Mouse (Mus musculus): ENCODE measurements at regions not wholly inside any gene's neighbourhood (a gene's known extent, or its start where the extent isn't known, plus 50 kb on each side); places are given as distances from the start of the nearest gene placed in this dataset.

DNA sequence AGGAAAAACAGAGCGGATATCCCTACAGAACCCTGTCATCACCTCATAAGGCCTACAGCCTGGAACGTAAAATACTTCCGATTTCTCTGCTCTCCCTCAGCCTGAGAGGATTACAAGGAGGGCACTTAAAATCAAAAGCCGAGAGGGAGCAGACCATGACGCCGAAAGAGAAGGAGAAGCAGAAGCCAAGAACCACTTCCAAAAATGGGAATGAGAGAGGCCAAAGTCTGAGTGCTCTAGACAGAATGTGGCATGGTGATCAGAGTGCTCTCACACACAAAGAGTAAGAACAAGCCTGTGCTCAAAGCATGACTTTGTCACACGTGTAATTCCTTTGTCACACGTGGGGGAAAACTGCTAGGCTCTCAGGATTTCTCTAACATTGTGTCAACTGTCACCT is 125.9 kb downstream of the Hlx start:
- no peak for DNase-seq (ENCODE audit: low read depth)

DNA sequence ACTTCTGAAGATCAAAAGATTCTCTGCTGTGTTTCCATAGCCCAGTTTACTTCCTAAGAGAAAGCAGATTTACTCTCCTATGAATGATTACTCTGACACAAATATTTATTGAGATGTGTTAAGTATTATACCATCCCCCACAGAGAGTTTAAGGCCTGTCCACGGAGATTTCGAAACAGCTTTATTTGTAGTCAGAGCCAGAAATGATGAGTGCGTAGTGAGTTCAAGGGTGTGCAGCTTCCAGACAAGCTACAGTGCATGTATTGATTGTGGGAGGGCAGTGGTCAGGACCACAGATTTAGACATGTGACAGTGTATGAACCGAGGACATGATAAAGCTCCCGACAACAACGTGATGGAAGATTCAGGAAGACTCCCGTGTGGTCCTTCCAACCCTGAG is 126.8 kb downstream of the Hlx start:
- DNase-seq (ENCODE audit: low read depth): no peak

DNA sequence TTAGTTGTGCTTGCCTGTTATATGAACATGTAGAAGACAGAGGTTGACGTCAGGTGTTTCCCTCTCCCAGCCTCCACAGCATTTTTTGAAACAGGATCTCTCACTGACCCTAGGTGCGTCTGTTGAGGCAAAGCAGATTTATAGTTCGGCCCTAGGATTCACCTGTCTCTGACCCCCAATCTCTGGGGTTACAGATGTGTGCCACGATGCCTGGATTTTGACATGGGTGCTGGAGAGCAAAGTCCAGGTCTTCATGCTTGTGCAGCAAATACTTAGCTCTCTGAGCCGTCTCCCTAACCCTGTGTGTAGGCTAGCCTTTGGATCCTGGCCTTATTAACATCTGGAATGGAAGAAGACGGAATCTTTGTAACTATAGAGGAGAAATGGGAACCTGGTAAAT is 129.3 kb downstream of the Hlx start:
- no peak for DNase-seq (ENCODE audit: low read depth)

DNA sequence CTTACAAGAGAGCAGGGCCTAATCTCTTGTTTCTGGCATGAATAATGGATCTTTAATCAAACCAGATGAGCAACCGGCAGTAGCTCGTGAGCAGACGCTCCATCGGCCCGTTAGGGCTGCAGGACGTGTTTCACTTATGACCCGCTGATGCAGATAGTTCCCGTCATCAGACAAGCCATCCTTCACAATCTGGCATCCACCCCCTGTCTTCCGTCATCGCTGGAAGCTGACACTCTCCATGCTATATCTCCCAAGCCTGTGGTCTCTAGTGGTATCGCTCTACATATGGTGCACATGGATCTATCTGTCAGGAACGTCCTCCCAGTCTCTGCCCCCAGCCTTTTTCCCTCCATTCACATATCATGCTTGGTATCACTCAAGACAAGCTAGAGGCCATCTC is 137.0 kb downstream of the Hlx start:
- no peak for DNase-seq (ENCODE audit: low read depth)

DNA sequence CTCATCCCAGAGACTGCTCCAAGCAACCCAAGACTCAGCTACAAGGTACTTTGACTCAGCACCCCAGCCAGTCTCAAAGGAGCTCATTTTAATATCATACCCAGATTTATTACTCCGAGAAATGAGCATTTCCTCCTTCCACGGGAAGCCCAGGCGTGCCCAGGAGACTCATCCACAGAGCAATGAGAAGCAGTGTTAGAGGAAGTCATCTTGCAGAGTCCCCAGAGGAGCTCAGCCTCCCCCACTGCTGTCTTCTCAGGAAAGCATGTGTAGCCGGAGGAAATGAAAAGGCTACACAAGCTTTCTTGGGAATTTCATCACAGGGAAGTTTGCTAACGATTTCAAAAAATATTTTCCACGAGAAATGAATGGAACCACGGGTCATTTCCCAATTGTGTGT is 141.8 kb downstream of the Hlx start:
- no peak for DNase-seq (ENCODE audit: low read depth)

DNA sequence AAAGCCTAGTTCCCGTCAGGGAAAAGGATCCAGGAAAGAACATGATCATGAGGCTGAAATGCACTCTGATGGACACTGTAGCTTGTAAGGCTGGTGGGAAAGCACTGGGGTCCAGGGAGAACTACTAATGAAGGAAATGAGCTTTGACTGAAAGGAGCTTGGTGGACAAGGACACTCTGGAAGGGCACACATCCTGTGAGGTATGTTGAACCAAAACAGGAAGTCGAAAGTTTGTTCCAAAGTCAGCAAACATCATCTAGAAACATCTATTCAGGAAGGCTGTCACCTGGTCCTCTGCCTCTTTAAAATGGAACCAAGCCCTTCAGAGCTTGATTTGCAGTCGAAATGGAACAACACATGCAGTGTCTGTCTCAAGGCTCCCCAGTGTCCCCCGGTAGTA is 143.1 kb downstream of the Hlx start:
- DNase-seq (ENCODE audit: low read depth): no peak

DNA sequence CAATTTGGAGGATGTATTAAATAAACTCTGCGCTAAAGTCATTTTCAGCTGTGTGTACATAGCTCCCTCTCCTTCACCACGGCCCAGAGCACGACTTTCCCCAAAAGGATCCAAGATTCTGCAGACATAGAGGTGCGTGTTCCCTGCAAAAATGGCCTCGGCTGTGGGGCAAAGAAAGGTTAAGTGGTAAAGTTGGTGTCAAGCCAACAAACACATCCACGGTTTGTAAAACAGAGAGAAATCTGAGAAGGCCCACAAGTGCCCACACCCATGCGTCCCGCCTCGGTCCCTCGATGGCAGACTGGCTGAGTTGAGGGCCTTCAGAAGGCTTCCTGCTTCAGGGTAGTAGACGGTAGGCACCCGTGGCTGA is 147.9 kb downstream of the Hlx start:
- no peak for DNase-seq (ENCODE audit: low read depth)

DNA sequence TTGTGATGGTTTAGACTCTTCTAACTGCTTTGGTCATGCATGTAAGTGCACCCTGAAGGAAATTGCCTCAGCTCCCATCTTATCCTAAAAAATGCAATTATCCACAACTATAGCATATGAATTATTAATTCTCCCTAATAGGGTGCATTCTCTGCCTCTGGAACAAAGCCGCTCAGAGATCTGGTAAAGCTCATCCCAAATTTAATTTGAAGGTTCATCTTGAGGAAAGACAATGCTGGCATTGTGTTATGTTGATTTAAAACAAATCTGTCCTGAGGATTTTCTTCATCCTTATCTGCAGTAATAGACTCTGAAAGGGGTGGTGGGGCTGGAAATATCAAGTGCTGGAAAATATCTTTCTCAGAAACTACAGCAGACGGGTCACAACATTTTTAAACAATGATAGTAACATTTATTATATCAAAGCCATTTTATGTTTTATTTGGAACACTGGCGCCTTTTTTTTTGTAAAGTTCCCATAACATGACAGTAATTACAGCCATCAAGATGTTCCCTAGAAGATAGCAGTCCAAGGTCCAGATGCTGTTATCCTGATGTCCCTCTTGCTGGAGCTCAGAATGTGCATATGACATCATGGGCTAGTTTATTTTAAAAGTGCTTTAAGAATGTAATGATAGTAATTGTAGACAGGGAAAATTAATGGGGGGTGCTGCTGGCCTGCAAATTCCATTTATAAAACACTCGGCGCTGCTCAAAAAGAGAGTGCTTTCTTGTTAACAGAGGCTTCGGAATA is 148.5 kb downstream of the Hlx start:
- no peak for DNase-seq (ENCODE audit: low read depth)

DNA sequence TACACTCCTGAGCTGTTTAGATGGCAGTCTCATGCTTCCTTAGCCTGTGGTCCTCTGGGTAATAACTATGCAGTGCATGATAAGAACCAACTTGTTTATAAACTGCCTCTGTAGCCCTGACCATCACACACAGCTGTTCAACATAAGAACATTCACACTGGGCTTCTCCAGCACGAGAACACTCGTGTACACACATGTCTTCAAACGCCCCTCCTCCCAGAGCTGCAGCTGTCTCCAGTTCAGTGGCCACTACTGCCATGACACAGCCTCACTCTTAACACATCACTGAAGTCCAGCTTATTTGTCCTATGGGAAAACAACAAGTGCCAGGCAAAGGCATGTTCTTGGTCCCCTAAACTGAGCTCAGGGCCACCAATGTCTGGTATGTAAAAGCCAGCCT is 152.9 kb downstream of the Hlx start:
- no peak for DNase-seq (ENCODE audit: low read depth)

DNA sequence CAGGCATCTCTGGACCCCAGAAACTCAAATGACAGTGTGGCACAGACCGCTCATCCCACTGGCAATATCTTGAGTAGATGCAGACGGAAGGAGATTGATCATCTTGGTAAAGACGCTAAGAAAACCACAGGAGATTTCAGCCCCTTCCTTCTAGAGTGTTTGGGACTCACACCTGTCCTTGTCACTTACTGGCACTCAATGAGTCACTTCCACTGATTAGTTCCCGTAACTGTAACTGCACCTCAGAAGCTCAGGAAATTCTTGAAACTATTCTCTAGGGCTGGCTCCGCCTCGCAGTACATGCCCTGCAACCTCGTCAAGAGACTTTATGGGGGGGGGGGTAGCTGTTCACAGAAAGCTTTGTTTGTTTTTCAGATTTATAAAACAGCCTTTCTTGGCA is 155.9 kb downstream of the Hlx start:
- DNase-seq (ENCODE audit: low read depth): no peak

DNA sequence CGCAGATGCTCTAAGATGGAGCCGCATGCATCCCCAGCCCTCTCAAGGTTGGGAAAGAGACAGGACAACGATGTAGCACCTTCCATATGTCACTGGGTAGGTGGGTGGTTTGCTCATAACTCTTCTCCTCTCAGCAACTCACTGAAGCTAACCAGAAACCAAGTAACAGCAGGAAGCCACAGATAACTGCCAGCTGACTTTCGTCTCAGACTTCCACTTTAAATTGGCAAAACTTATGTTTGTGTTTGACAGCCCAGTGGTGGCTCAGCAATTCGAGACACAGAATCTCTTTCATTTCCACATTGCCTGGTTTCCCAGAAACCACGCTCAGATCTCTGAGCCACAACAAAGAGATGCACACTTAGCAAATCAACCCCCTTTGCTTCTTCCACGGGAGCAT is 159.1 kb downstream of the Hlx start:
- peak; percentile 22 for DNase-seq (ENCODE audit: low read depth)

DNA sequence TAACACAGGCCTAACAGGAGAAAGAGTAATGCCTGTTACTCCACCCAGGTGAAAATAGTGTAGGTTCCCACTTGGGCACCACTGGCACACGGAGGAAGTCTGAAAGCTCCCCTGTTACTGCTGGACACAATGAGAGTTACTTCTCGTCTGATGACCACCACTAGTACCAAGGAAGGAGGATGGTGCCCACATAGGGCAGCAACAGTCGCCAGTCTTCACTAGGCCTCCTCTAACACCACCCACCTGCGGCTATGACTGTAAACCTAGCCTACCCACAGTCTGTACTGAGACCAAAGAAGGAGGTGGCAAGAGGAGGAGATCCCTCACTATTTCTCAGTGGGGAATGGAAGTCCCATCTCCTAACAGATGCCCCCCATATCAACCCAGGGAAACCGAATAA is 161.7 kb downstream of the Hlx start:
- DNase-seq (ENCODE audit: low read depth): no peak

DNA sequence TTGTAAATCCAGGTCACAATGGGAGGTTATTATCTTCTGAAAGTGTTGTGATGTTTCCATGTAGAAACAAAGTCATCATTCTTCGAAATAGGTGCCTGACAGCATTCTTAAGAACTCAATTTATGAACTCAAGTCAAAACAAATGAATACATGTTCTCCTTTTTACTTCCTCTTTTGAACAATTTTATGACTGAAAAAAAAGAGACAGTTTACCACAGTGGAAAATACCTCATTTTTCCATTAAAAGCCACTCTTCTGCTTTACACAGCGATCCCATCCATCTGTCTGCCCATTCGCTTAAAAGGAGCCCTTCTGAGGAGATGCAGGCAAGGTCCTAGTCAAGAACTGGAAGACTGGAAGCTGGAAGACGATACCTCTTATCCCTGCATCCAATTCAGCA is 169.5 kb downstream of the Hlx start:
- DNase-seq (ENCODE audit: low read depth): no peak

DNA sequence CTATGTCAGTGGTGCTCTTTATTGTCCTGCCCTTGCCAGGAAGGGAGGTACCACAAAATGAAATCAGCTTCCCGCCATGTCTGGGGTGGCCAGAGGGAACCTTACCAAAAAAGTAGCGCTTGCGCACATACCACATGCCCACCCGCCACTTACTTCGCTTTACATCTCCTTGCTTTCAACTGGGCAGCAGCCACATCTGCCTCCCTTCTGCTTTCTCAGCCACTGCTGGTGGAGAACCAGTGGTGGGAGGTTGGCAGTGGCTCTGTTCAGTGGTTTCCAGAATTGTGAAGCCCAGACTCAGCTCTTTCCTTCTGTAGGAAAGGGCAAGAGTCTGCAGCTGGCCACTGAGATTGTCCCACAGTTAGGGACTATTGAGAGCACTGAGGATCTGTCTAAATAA is 170.2 kb downstream of the Hlx start:
- no peak for DNase-seq (ENCODE audit: low read depth)

DNA sequence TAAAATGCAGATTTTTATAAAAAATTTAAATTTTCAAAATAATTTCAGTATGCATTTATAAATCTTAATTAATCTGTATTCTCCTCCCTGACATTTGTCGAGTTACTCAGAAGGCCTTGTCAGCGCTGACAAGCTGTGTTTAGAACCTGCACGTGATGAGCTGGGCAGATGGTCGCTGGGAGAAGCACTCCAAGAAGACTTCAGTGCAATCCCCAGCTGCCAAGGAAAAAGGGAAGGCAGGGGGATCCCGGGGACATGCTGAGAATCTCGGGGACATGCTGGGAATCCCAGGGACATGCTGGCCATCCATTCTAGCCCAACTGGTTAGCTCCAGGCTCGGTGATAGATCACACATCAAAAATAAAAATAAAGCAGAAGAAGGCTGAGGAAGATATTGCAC is 172.9 kb downstream of the Hlx start:
- no peak for DNase-seq (ENCODE audit: low read depth)

DNA sequence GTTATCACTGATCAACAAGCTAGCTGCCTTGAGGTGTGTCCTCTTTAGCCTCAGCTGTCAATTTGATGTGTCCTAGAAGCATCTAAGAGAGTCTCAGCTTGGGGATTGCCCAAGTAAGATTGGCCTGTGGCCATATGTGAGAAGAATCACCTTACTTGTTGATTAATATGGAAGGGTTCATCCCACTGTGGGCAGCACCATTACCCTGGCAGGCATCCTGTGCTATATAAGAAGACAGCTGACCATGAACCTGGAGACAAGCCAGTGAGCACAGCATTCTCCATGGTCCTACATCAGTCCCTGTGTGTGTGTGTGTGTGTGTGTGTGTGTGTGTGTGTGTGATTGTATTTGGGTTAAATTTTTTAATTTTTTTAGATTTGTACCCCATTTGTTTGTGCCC is 178.6 kb downstream of the Hlx start:
- no peak for DNase-seq (ENCODE audit: low read depth)

DNA sequence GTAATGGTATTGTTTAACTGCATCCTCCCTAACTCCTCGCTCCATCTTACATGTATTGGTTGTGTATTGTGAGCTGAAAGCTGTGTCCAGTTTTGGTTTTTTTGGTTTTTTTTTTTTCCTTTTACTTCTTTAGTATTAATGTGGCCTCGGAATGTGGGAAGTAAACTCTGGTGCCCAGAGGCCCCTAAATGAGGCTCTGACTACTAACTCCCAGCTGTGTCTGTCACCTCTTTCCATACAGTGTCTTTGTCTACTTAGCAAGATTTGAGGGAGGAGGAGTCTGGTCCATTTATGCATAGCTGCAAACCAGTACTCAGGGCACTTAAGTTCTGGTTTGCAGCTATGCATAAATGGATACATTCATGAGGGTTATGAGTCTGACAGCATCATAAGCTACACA is 181.9 kb downstream of the Hlx start:
- DNase-seq (ENCODE audit: low read depth): no peak

DNA sequence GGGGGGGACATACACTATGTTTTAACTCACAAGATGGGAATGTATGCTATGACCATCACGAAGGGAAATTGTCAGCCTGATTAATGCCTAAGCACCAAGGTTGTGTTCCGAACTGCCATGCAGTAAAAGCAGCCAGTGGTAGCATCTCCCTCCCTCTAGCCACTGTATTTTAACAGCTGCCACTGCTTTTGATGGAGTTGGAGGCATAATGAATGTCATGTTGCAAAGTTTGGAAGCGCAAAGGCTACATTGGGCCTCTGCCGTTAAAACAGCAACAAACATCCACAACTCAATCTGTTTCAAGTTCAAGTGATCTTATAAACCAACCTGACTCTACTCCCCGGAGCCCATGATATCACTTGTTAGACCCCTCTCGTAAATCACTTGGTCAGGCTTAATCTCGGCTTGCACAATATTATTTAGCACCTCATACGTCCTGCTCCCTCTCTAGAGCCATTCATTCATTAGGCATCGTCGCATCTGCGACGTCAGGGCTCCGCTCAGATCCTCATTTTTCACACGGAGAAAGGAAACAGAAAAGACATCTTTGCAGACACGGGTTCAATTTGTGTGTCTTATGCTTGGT is 184.7 kb downstream of the Hlx start:
- DNase-seq (ENCODE audit: low read depth): no peak

DNA sequence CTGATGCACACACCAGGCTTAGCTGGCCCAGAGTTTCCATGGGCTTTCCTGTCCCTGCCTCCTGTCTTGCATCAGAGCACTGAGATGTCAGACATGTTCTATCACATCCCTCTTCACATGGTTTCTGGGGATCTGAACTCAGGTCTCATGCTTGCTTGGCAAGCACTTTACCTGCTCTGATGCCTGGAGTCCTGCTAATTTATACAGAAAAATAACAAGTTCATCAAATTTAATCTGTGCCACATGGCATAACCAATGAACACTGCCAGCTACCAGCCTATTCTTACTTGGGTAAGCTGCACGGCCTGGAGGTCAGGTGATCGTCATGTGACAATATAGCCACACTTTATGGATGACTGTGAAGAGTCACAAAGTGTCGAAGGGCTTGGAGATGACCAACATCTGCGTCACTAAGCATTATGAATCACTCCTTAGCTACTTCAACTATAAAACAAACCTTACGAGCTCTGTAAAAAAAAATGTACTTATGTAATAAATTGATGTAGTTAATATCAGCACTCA is 186.2 kb downstream of the Hlx start:
- DNase-seq (ENCODE audit: low read depth): no peak

DNA sequence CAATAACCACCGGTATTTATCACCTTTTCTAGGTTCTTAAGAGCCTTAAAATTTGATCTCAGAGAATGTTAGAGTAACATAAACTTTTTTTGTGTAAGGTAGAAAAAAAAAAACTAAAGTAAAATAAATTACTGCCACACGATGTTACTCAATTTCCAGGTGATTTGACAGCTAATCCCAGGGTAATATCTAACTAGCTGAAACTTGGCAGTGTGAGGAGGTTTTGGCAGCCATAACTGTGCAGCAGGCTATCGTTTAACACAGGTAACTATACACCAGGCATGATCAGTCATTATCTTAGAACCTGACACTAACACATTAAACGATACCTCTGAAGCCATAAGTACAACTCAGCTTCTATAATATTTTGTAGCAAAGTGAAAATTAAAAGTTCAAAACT is 187.3 kb downstream of the Hlx start:
- no peak for DNase-seq (ENCODE audit: low read depth)

DNA sequence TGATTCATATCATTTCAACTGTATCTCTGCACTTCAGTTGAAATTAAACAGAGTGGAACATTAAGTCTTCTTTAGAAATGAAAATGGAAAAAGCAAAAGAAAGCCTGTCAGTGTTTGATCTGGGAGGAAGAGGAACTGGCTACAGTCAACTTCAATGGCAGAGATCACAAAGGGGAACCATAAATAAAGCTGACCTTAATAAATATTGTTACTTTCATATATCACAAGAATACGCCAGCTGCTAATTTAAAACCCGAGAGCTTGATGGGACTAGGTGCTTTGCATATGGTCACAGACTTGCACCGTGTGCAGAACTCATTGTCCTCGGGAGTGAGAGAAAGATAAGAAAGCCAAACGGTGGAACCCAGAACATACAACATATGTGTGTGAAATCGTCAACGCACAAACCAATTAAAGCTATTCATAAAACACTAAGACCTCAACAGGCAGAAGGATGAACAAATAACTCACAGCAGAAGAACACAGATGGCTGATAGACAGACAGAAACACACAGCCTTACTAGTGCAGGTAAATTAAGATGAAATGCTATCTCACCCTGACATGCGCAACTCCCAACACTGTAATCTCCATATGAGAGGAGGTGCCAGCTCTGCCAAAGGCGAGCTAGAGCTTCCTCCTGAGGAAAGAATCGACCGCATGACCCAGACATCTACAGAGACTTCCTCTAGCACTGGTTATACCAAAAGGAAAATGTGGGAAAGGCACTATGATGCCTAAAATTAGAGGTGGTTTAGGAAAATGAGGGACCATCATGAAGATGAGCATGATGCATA is 189.9 kb downstream of the Hlx start:
- DNase-seq (ENCODE audit: low read depth): no peak

DNA sequence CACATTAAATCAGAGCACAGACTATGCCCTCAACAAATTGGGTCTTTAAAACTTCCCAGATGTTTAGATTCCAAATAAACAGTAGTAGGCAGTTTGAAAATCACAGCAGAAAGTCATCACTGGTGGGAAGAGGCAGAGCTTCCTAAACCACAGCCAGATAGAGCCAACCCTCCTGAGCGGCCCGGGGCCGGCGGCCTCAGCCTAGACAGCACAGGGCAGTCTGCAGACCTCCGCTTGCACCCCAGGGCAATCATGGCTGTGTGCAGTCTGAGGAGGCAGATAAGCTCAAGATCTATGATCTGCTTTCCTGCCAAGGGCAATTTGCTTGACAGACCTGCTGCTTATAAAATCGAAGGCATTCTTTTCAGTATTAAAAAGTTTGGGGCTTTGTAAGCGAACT is 192.6 kb downstream of the Hlx start:
- no peak for DNase-seq (ENCODE audit: low read depth)
